Mouse (Mus musculus): Measurements from ENCODE around the gene Macrod2. TPM values are rescaled to one million over a fixed set of nuclear protein-coding genes. Genes with fewer than 3 reads are reported as not detected.
A peak's percentile ranks its signal among the peaks of the same experiment; 100 is the strongest.

The Macrod2 gene
- 10 to 100 TPM; 10.3 to 11.3 TPM for total RNA-seq (2021)

DNA sequence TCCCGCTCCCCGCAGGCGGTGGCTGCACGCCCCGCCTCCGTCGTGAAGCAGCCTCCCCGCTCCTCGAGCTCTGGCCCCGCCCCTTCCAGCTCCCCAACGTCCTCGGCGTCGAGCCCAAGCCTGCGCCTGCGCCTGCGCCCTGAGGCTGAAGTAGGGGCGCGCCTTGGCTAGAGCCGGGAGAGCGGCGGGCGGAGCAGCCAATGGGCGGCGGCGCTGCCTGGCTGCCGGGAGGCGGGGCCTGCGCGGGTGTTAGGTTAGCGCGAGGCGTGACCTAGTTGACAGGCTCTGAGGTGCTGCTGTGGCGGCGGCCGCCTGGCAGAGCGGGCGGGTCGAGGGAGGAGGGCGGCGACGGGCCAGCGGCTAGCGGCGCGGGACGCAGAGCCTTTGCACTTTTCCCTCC is at the start of gene Macrod2:
Gene Macrod2, plus strand, starts transcription at position 131 of the 400 bp plus-strand sequence.
- peak; percentile 99 for DNase-seq

DNA sequence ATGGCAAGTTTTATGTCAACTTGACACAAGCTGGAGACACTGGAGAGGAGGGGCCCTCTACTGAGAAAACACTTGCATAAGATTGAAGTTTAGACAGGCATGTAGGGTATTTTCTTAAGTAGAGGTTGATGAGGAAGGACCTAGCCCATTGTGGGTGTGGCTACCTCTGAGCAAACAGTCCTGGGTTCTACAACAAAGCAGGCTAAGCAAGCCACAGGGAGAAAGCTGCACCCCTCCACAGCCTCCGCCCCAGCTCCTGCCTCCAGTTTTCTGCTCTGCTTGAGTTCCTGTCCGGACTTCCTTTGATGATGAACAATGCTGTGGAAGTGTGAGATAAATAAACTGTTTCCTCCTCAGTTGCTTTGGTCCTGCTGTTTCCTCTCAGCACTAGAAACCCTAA is 35.2 kb upstream of the Macrod2 start:
- no peak for DNase-seq

DNA sequence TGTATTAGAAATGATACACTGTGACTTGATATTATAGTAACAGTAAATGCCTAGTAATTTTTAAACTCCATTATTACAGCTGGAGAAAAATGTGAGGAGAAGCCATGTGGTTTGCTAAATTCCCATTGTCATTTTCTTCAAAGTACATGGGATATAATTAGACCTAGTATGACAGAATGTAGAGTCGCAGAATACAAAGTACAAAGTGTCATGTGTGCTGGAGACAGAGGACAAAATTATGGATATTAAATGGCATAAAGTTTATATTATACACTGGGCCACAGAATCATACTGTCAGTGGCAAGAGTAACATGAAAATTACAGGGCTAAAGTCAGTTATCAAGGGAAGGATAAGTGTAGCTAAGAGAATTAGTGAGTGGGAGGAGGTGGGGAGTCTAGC is 30.3 kb upstream of the Macrod2 start:
- no peak for DNase-seq

DNA sequence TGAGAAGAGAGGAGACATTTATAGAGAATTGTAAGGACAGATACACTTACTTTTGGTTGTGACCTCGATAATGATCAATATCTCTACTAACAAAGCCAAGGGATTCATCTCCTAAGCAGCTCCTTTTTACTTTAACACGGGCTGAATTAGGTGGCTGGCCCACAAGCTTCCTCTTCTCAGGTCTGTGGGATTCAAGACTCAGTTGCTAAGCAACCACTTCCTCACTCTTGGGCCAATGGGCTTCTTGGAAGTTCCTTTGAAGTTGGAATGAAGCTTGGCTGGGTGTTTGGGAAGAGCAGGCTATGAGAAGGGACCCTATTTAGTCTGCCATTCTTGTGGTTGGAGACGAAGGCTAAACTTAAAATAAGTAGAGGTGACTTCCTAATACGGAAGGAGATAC is 5.6 kb upstream of the Macrod2 start, which contains the start of gene Sel1l2:
Gene Sel1l2, minus strand, starts transcription at position 182 of the 400 bp plus-strand sequence.
- no peak for DNase-seq

DNA sequence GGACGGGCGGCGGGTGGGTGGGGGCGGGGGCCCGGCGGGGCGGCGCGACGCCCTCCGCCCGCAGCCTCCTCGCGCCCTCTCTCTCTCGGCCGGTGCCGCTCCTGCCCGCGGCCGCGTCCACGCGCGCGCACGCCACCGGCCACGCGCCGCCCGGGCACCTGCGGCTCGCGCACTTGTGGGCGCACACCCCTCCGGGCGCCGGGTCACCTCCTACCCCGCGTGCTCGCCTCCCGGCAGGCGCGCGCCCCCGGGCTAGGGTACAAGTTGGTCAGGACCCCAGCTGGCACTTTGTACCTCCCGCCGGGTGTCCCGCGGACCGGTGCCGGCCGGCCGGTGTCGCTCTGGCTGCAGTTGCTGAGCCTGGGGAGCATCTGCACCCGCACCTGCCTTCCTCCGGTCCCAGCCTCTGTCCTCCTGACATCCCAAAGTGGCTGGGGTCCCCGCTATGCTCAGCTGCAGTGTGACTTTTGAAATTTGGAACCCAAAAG is 679 bp downstream of the Macrod2 start:
- peak; percentile 40 for DNase-seq

DNA sequence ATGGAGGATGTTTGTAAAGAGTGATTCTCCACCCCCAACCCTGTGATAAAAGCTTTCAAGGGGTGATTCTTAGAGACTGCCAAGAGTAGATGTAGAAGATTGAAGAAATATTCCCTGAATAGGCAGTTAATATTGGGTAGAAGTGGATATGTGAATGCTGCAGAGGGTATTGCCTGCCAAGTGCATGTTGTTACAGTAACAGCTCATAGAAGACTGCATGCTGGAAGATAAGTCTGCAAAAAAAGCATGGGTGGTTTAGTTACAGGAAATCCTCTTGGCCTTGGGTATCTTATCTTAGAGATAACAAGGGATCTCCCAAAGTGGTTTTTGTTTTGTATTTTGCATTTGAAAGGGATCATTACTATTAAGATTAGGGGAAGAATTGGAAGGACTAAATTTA is 30.7 kb downstream of the Macrod2 start:
- DNase-seq = no peak

DNA sequence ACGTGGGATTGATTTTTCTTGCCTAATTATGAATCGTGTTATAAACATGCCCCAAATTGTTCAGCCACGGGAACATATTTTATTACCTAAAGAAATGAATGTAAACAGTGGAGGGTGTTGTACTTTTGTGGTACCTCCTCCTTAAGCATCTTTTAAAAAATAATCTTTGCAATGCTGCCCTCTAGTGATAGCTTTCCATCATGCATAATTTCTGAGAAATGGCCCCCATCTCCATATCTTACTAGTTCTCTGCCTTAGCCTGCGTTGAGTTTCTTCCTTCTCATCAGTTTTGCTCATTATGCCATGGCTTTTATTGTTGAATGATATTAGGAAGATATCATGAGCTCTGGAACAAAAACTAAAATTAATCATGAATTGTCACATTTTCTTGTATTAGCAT is 32.2 kb downstream of the Macrod2 start:
- no peak for DNase-seq

DNA sequence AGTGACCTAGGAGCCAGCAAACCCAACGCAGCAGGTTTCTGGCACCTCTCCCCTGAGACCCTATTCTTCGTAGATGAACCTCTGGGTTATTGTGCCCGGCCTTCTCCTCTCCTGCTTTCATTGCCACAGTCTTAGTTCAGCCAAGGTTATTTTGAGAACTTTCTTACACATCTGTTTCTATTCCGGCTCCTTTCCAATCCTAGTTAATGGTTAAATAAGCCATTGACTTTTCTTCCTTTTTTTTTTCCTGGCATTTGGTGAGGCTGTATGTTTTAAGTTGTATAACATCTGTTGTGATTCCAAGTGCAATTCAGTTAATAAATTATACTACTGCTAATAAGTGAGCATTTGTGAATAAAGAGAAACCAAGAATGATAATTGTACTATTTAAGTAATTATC is 44.0 kb downstream of the Macrod2 start:
- no peak for DNase-seq

DNA sequence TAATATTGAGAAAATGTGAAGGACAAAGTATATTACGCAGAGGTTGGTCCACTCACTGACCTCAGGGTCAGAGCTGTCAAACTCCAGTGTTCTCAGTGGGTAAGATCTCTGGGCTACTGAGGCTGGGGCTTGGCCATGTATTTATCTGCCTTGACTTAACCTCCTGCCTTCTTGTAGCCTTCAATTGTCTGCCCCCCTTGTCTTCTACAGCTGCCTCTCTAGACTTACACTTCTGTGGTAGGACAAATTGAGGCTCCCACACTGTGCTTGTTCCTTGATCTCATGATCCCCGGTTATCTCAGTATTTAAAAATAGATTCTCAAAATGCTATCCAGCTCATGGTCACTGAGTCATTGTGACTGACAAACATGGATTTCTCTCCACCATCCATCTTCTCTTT is 53.5 kb downstream of the Macrod2 start:
- DNase-seq = no peak

DNA sequence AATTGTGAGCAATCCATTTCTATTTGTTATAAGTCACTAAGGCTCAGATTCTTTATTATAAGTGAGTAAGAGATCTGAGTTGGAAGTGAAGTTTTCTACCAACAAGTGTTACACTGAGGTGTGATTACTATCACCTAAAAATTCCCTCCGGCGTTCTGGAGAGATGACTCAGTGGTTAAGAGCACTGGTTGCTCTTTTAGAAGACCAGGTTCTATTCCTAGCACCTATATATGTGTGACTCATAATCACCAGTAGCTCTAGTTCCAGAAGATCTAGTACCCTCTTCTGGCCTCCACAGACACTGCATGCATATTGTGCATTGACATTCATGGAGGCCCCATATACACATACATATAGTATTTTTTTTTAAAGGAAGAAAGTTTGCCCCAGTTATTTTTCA is 80.7 kb downstream of the Macrod2 start:
- no peak for DNase-seq

DNA sequence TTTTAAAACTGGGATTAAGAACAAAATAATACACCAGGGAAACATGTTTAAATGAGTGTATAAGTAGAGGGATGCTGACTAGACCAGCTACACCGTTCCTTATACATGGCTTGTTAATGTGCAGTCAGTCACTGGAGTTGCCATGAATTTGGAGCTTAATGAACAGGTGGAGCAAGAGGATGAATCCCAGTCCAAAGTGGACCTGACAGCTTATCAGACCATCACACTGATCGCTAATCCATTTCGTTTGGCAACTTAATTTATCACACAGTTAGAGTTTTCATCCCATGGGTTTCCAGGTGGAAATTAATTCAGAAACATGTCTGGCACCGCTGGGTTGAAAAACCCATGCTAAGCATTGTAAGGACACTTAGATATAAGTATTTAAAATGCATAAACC is 81.8 kb downstream of the Macrod2 start:
- DNase-seq = no peak

DNA sequence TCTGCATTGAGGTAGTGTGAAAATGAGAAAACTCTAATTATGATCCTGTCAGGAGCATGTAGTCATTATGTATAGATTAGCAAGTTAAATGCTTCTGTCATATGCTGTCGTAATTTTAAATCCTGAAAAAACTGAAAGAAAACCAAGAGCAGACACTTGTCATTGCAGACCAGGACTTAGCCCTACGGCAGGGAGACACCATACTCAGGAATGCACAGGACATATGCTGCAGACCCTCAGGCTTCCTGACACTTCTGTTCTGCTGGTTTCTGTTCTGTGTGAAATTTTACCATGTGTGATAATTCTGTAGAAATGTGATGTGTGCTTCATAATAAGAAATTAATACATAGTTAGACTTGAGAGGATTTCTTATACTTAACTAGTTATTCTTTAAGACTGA is 87.5 kb downstream of the Macrod2 start:
- no peak for DNase-seq

DNA sequence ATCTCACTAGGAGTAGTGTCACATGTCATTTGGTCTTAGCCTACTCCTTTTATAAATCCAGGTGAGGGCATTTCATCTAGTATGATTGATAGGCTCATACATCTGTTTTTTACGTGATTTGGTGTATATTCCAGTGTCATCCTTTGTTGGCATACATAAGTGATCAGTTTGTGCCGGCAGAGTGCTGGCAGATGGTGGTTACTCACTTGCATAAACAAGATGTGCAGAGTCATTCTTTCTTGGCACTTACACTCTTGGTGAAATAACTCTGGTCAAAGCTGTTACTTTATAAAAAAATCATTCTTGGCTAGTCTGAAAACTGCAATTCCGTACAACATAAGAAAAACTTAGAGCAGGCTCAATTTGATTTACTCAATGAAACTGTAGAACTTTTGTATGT is 102.6 kb downstream of the Macrod2 start:
- no peak for DNase-seq

DNA sequence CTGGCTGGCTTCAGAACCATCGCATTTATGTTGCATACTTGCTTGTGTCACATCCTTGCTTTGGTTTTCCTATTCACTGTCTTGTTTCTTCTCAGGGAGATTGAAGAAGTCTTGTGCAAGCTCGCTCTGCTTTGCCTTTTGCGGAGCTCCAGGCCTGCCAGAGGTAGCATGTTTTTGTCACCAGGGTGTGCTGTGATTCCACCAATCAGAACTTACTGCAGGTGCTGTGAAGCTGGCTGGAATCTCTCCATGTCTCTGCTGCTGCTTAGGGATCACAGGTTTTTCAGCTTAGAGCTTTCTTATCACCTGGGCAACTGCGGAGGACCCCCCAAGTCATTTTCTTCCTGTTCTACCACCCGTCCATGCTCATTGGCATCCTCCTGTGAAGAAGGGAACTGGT is 105.8 kb downstream of the Macrod2 start:
- peak; percentile 27 for DNase-seq

DNA sequence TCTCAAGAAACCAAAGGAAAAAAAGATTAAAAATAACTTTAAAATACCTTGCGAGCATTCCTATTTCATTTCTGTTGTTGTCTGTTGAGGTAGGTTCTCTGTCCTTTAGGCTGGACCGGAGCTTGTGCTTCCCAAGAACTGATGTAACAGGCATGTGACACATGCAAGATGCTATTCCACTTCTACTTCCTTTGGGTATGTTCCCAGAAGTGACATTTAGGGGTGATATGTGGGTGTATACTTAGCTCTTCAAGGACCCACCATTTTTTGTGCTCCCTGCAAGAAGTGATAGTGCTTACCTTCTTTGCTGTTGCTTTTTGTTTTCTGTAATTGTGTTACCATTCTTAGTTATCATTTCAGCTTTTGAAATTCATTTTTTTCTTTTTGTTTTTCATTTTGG is 126.4 kb downstream of the Macrod2 start:
- DNase-seq = no peak

DNA sequence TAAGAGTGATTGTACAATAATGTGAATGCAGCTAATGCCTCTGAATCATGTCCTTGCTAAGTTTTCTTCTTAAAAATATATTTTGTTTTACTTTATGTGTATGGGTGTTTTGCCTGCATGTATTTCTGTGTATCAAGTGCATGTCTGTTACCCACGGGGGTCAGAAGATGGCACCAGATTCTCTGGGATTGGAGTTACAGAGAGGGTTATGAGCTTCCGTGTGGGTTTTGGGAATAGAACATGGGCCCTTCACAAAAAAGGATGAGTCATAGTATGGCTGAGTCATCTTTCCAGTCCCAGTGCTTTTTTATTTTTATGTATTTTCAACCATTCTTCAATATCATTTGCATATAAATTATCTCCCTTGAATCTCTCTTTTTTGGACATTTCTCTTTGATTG is 135.1 kb downstream of the Macrod2 start:
- no peak for DNase-seq

DNA sequence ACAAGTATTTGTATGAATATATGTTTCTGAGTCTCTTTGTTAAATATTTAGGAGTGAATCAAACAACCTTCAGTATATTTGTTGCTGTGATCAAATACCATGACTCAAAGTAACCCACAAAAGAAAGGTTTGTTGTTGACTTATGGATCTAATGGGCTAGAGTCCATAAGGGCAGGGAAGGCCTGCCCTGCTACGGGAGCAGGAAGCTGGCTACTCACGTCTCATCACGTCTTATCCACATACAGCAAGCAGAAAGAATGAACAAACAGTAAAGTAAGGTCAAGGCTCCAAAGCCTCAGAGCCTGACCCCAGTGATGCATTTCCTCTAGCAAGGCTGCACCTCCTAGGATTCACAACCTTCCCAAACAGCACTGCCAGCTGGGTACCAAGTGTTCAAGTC is 136.9 kb downstream of the Macrod2 start:
- DNase-seq = no peak

DNA sequence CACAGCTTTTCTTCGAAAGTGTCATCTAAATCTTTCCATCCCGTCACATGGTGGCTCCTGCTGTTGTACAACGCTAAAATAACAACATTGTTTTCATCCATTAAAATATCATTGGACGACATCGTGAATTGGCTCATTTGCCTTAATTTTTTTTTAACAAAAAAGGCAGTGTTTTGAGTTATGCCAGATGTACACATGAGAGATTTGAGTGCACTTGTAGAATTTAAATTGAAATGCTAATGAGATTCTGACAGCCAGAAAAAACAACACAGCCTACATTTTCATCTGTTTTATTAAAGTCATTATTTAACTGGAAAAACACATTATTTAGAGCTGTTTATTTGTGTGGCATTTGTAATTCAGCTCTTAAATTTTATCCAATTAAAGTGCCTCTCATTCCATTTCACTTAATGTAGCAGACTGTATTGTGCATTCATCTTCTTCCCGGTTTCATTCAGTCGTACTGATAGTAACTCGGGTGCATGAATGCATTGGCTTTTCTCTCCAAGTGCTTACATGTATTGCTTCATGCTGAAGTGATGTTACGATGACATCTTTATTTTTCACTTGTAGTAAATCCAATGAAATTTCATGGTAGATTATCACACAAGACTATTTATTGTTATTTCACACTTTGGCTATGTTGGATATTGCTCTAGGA is 137.9 kb downstream of the Macrod2 start:
- DNase-seq = no peak

DNA sequence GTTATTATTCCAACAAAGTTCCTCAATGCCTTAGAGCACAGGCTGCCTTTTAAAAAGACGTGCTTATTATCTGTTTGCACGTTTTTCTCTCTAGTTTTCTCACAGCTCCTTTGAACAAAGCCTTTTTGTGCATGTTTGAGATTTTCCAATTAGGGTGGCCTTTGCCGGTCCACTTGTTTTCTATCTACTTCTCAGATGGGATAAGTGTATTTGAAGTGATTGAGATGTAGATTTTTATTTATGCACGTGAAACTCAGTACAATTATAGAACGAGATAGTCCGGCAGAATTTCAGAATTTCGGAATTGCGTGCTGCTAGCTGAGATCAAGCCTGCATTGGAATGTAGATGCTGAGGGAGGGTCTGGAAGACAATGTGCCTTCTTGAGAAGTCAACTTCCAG is 138.5 kb downstream of the Macrod2 start:
- DNase-seq = no peak

DNA sequence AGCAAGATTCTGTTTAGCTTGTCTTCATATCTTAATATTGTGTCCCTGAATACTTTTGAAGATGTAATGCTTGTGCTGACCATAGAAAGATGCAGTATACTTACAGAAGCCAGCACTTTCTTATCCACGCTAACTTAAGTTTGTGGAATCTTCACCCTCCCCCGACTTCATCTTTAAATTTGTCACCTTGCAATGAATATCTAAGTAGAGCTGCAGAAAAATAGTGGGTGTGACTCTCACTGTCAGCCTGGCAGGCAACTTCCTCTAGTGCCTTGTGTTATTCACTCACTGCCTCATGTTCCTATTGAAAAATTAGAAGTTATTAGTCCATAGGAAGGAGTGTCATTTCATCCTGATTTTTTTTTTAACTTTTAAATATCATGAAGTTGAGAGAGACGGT is 139.5 kb downstream of the Macrod2 start:
- no peak for DNase-seq

DNA sequence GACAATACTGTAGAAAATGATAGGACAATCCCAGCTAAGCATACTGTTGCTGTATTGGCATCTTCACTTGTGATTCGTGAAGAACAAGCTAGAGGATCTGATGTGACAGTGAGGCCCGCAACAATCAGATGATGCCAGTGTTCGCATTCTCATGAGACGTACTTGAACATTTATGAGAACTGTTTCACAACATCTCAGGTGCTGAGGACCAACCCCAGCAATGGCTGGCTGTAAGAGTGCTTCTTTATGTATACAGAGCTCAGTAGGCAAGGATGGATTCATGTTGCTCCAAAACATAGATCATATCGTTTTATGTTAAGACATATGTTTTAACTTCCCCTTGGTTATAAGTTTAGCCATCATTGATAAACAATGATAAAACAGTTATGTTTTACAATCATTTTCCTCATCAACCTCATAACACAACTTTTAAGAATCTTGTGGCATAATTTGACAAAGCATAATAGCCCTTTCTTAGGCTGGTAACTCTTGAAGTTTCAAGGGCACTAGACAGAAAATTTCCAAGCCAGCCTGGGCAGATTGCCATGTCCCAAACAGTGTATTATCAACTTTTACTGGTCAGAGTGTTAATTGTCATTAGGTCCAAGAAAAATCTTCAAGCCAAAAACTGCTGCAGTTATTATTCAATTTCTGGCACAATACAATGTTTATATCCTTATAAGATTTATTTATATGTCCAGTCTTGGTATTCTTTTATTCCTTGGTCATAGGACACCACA is 140.9 kb downstream of the Macrod2 start:
- no peak for DNase-seq

DNA sequence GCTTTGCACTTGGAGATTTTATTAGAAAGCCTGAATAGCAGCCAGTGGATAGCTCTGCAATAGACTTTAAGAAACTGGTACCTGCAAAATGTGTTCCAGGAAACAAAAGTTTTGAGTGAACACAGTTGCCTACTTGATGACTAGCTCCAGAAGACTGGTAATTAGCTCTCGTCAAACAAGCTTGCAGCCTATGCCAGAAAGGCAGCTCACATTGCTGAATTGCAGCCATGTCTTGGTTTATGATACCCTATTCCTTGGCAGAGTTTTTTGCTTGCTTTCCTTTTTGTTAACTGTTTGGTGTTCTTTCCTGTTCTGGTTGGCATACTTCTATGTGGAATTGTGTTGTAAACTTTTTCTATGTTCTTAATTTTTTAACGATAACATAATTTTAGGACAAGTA is 154.2 kb downstream of the Macrod2 start:
- no peak for DNase-seq

DNA sequence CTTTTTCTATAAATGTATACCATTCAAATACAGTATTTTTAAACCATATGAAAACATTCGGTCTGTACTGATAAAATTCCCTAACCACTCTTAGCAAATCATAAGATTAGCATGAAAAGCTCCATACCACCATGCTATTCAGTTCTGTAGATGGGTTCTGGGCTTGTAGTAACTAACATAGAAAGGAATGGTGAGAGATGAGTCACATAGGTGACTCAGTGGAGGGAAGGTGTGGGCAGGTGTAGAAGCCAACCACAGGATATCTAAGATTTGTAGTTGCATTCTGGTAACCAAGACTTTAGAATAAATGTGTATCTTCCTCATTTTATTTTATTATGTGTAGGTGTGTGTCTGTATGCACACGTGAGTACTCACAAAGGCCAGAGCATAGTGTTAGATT is 166.3 kb downstream of the Macrod2 start:
- DNase-seq = no peak

DNA sequence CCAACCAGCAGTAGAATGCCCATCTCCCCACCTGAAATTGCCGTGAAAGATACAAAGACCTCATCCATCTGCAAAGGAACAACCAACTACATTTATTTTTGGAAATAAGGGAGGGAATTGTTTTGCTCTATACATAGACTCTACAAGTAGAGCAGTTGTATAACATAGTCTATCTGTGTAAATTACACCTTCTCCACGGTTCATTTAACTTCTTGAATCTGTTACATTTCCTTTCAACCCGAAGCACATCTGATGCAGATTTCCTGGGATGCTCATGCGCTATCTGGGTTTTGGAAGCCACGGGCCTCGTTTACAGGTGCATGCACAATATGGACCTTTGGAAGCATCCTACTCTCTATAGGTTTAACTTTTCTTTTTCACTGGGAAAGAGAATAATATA is 175.8 kb downstream of the Macrod2 start:
- no peak for DNase-seq
